Mouse (Mus musculus): ENCODE data around the gene Wdr25. TPM values are rescaled to one million over a fixed set of nuclear protein-coding genes. Genes with fewer than 3 reads are reported as not detected.

The Wdr25 gene
- polyA plus RNA-seq, 1 experiment from 2014 or later = 9.8 TPM

Other genes with a start within 250 kb of the Wdr25 start
- 1.7 and 2.6 TPM in 2 replicates for gene Degs2, start 191.3 kb upstream of the Wdr25 start, polyA plus RNA-seq (2016; fragmentation: Nextera tagmentation; extraction: Ambion mirVana)
- gene Yy1, start 100.7 kb upstream of the Wdr25 start, polyA plus RNA-seq (2016; fragmentation: Nextera tagmentation; extraction: Ambion mirVana) = 18.4 and 19.8 TPM in 2 replicates
- 15.4 and 16.0 TPM in 2 replicates for gene Slc25a29, start 57.7 kb upstream of the Wdr25 start, polyA plus RNA-seq (2016; fragmentation: Nextera tagmentation; extraction: Ambion mirVana)
- 12.2 and 14.5 TPM in 2 replicates for gene Slc25a47, start 57.6 kb upstream of the Wdr25 start, polyA plus RNA-seq (2016; fragmentation: Nextera tagmentation; extraction: Ambion mirVana)
- gene Wars, start 543 bp downstream of the Wdr25 start, polyA plus RNA-seq (2016; fragmentation: Nextera tagmentation; extraction: Ambion mirVana) = 120 and 123 TPM in 2 replicates
- 23.3 and 25.1 TPM in 2 replicates for gene Begain, start 174.6 kb downstream of the Wdr25 start, polyA plus RNA-seq (2016; fragmentation: Nextera tagmentation; extraction: Ambion mirVana)